Mouse (Mus musculus): Measurements from ENCODE around the gene Prrc2b.

DNA sequence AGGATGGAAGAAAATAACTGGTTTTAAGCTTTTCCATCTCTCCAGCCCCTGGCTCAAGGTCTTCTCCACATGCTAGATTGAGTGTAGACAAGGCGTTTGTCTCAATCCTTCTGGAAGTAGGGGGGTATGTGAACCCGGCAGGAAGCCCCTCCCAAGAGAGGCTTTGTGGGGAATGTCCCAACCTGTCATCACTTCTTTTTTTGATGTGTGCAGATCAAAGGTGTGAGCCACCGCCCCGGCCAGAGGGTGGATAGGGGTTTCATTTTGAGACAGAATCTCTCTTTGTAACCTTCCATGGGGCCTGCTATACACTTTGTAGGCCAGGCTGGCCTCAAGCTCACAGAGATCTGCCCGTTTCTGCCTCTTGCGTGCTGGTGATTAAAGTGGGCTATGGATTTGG is 4.7 kb downstream of the Prrc2b start:
- TF ChIP-seq GATA1 (IDR thresholded peaks at IDR 0.05; ENCODE audit: borderline replicate concordance, low read length) (no peak), FLI1 (IDR thresholded peaks at IDR 0.05; ENCODE audit: low read length) (no peak)

Data from megakaryocyte, embryonic 14.5 days (primary cell).